Mouse (Mus musculus): ENCODE measurements around the gene Tmem109. TPM values are rescaled to one million over a fixed set of nuclear protein-coding genes. Genes with fewer than 3 reads are reported as not detected.

Tmem109 gene
- polyA plus RNA-seq, 1 experiment from 2014 or later, result 35.2 TPM

DNA sequence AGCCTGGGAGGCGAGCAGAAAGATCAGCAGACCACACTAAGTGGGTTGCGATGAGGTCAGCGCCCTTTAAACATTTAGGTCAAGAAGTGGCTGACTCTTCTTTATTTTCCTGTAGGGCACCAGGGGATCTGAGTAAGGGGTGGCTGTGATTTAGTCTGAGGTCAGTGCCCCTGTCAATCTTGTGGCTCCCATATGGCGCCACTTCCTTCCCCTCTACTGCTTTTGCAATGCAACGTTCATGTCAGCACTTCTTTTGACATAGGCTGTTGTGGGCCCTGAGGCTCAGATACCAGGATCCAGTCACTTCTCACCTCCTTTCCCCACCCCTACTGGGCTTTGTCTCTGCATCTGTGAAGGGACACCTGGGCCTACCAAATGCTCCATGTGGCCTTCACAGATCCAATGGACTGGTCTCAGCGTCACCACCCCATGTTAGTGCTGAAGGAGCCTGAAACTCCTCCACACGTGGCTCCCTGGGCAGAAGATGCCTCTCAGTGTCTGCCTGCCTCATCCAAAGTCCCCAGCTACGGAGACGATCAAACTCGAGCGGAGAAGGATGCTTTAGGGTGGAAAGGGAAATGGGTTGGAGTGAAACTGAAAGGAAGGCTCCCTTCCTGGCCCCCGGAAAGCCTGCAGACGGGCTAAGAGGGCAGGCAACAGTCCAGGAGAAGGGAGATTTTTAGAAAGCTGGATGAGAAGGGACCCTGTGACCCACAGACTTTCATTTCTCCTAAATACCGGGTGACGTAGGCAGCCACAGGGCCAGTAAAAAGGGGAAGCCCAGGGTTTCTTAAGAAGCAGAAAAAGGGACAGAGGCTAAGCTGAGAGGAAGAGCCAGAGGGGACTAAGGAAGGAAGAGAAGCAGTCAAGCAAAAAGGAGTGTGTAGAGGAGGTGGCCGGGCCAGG is 39.8 kb downstream of the Tmem109 start:
- peak; percentile 14 for DNase-seq (ENCODE audit: low spot score)

DNA sequence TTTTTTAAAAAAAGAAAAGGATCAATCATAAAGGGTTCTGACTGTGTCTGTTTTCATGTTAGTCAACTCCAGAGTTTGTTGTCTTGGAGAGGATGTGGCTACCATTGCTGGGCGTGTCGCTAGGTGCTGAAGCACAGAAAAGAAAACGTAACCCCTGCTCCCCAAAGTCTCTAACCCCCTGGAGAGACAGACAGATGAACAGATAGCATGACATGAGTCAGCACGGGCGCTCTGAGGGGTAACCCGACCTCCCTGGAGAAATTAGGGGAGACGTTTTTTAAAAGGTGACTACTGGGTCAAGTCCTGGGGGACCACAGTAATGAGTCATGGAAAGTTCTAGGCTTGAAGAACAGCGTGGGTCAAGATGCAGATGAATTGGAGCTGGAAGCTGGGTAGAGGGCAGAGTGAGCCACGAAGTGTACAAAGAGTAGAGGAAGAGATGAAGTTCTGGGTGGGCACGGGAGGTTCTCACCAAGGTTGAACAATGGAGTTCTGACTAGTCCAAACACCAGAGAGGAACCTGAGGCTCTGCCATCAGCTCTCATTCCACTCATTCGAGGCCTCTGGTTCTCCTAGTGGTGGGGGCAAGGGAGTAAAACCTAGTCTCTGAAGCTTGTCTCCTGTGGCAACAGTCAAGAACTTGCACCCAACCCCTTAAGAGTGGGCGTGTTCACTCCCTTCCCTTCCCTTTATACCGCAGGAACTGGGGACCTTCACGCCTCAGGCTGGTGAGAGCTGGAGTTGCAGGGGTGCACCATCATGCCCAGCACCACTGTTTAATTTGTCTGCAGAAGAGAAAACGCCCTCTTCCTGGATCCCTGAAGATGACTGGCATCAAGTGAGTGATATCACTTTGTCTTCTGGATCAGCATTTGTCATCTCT is 42.5 kb downstream of the Tmem109 start, which contains the start of gene Slc15a3:
Gene Slc15a3 (plus strand): TSS at position 718 of the 883 bp plus-strand sequence.
- peak; percentile 20 for DNase-seq (ENCODE audit: low spot score)

DNA sequence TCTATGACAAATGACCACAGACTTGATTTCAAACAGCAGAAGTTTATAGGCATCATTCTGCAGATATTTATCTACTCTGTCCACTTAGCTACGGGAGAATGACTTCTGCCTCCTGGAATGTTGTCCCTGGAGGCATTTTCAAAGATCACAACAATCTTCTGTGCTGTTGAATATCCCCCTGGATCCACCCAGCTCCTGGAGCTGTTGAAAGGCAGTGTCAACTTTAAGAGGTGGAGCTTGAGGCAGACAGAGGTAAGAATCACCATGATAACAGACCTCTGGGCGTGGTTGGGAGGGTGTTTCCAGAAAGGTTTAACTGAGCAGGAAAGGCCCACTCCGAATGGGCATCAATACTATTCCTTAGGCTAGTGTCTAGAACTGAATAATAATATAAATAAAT is 46.1 kb downstream of the Tmem109 start:
- no peak for DNase-seq (ENCODE audit: low spot score)

DNA sequence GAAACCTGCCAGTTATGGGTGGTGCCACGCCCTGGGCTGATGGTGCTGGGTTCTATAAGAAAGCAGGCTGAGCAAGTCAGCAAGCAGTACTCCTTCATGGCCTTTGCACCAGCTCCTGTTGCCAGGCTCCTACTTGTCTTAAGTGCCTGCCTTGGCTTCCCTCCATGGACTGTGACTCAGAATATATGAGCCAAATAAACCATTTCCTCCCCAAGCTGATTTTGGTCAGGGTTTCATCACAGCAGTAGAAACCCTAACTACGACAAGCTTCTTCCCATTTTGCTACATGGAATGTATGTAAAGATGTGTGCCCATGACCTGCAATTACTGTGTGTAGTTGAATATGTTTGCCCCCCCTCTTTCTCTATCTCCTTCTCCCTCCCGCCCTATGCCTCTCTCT is 48.2 kb downstream of the Tmem109 start:
- DNase-seq (ENCODE audit: low spot score), result no peak

DNA sequence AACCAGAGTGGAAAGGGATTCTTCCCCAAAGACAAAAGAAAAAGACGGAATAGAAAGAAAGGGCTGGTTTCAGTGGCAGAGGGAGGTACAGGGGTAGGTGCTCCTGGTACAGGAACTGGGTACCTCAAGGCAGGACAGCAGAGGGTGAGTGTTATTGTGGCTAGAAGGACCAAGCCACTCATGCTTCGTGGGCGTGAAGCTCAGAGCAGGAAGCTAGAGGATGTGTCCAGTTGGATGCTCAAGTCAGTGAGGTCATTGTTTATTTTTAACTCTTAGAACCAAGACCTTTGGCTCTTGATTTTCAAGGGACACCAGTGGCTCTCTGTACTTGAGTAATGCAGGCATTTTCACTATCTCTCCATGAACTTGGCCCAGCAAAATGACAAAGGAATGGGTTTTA is 49.8 kb downstream of the Tmem109 start:
- no peak for DNase-seq (ENCODE audit: low spot score)

DNA sequence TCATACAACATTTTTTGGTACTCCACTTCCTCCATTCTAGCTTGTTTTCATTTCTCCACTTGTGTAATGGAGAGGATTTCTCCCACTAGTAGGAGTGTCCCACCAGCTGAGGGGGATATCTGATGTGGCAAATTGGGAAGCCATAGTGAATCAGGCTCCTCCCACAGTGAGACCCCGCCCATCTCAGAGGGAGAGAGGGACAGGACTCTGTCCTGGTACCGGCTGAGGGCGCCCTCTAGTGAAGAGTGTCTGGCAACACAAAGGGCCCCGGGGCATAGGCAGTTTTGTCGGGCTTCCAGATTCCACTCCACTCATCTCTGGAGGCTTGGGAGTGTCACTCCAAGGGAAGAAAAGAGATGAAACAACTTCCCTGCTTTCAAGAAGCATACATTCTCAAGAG is 50.4 kb downstream of the Tmem109 start:
- DNase-seq (ENCODE audit: low spot score), result peak; percentile 84

DNA sequence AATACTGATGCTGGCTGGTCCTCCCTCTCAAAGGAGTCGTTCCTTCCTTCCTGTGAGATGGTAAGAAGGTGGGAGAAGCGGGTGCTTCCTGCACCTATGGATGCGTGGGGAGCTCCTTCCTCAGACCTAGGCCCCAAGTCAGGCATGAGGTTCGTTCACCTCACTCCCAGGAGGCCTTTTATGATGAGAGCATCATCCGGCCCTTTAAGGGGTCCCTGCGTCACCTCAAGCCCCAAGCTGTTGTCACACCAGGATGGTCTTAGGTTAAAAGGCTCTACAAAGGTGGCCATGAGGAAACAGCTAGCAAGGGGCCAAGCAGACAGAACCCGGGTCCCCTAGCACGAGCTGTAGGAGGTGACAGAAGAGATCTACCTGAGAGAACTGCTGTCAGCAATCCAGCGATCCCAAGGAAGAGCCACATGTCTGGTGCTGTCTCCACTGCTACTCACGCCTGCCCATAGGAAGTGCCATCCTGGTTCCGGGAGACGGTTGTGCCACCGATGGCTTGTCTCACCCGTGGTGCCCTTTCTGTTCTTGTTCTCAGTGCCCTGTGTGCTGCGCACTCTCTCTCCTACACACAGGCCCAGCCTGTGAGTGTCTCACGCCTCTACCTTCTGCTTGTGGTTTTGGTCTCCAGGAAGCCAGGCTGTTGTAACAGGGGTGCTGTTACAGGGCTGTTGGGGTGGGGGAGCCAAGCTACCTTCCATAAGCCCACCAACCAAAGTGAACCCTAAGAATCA is 52.2 kb downstream of the Tmem109 start, which contains the start of gene Cd6:
Gene Cd6 (minus strand): TSS at position 623 of the 740 bp plus-strand sequence.
- DNase-seq (ENCODE audit: low spot score), result peak; percentile 74

DNA sequence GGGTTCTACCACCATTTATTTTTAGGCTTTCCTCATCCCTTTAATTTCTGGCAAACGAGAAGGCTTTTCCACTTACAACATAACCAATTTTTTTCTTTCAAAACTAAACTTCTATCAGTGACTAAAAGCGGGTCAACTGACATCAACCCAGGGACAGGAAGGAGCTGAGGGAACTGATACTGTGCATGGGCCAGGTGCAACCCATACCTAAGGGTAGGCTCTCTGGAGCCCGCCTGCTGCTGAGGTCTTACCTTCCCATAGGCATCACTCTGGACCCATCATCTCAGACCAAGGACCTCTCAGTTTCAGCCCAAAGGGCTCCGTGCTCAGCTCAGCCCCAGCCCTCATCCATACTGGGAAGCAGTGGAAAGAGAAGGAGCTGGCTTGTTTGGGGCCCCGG is 53.5 kb downstream of the Tmem109 start:
- DNase-seq (ENCODE audit: low spot score), result peak; percentile 72

DNA sequence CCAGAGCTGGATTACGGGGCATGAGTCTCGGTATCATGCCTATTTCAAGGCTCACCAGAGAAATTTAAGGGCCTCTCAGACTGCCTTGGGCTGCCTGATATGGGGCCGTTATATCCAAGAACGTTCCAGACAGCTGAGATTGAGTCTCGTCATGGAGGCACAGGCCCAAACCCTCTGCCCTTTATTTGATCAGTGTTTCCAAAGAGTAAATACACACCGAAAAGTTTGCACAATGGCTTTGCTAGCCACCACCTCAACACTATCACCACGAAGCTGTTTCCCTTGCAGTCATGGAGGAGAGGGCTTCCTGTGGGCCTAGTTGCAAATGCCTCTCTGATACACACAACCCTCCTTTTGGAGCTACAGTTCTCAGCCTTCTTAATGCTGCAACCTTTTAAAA is 57.7 kb downstream of the Tmem109 start:
- DNase-seq (ENCODE audit: low spot score), result no peak

DNA sequence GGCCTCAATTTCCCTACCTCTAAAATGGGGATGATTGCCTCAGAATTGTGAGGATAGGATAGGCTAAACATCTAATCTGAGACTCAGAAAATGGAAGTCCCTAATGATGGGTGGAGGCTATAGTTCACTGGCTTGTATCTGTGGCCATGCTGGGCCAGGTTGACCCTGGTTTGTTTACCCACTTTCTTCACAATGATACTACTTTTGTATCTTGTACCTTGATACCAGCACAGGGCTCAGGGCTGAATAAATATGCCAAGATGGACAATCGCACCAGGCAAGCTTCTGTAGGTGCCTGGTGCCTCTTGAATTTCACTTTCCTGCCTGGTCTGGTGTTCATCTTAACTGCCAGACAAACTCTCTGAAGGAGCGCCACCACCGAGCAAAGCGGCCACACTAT is 59.3 kb downstream of the Tmem109 start:
- no peak for DNase-seq (ENCODE audit: low spot score)

DNA sequence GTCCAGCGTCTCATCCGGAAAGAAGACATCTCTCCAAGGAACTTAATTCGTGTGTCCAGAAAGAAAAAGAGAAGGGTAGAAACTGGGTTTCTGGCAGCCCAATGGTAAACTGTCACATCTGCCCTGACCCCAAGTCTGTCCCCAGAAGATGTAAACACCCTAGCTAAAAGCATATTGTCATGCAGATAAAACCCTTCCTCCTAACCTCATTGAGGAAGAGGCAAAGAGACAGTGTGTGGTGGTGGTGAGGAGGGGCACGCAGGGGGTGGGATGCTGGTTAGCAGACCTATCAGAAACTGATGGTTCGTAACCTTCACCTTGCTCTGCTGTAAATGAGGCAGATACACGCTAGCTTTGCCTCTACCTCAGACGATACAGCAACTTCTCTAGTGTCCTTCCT is 60.5 kb downstream of the Tmem109 start:
- DNase-seq (ENCODE audit: low spot score), result no peak

Other genes with a start within 250 kb of the Tmem109 start
- gene Vwce, start 247.8 kb downstream of the Tmem109 start, polyA plus RNA-seq (2015; fragmentation: Nextera tagmentation; extraction: Ambion mirVana), result 1.2 and 2.2 TPM in 2 replicates
- 0.49 and 0.95 TPM in 2 replicates for gene Pga5, start 203.9 kb downstream of the Tmem109 start, polyA plus RNA-seq (2015; fragmentation: Nextera tagmentation; extraction: Ambion mirVana)
- gene Vps37c, start 193.3 kb downstream of the Tmem109 start, polyA plus RNA-seq (2015; fragmentation: Nextera tagmentation; extraction: Ambion mirVana), result 14.6 and 19.3 TPM in 2 replicates
- gene Cd5, start 143.0 kb downstream of the Tmem109 start, polyA plus RNA-seq (2015; fragmentation: Nextera tagmentation; extraction: Ambion mirVana), result 116 and 132 TPM in 2 replicates
- gene Cd6, start 51.9 kb downstream of the Tmem109 start, polyA plus RNA-seq (2015; fragmentation: Nextera tagmentation; extraction: Ambion mirVana), result 141 and 145 TPM in 2 replicates
- gene Slc15a3, start 42.3 kb downstream of the Tmem109 start, polyA plus RNA-seq (2015; fragmentation: Nextera tagmentation; extraction: Ambion mirVana), result 2.4 and 3.3 TPM in 2 replicates
- 3.6 and 4.2 TPM in 2 replicates for gene Tmem132a, start 12.1 kb downstream of the Tmem109 start, polyA plus RNA-seq (2015; fragmentation: Nextera tagmentation; extraction: Ambion mirVana)
- 31.6 and 34.9 TPM in 2 replicates for gene Prpf19, start 13.2 kb upstream of the Tmem109 start, polyA plus RNA-seq (2015; fragmentation: Nextera tagmentation; extraction: Ambion mirVana)
- 0.82 and 1.2 TPM in 2 replicates for gene Zp1, start 38.6 kb upstream of the Tmem109 start, polyA plus RNA-seq (2015; fragmentation: Nextera tagmentation; extraction: Ambion mirVana)
- gene Ptgdr2, start 55.2 kb upstream of the Tmem109 start, polyA plus RNA-seq (2015; fragmentation: Nextera tagmentation; extraction: Ambion mirVana), result 0.27 and 0.39 TPM in 2 replicates
- gene Ccdc86, start 67.3 kb upstream of the Tmem109 start, polyA plus RNA-seq (2015; fragmentation: Nextera tagmentation; extraction: Ambion mirVana), result 23.4 and 25.1 TPM in 2 replicates
- gene Ms4a10, start 92.7 kb upstream of the Tmem109 start, polyA plus RNA-seq (2015; fragmentation: Nextera tagmentation; extraction: Ambion mirVana), result 0.30 and 0.64 TPM in 2 replicates
- not detected in 2 replicates for gene Ms4a15, start 111.2 kb upstream of the Tmem109 start, polyA plus RNA-seq (2015; fragmentation: Nextera tagmentation; extraction: Ambion mirVana)
- 0.14 TPM in 1 of 2 replicates, not detected in the other for gene Ms4a18, start 136.0 kb upstream of the Tmem109 start, polyA plus RNA-seq (2015; fragmentation: Nextera tagmentation; extraction: Ambion mirVana)
- gene Ms4a8a, start 199.1 kb upstream of the Tmem109 start, polyA plus RNA-seq (2015; fragmentation: Nextera tagmentation; extraction: Ambion mirVana), result 0.19 and 0.38 TPM in 2 replicates
- gene 1700017D01Rik, start 248.9 kb upstream of the Tmem109 start, polyA plus RNA-seq (2015; fragmentation: Nextera tagmentation; extraction: Ambion mirVana), result not detected in 2 replicates